8 mouse cellular contexts compared by ENCODE assay signal in the genomic region with DNA sequence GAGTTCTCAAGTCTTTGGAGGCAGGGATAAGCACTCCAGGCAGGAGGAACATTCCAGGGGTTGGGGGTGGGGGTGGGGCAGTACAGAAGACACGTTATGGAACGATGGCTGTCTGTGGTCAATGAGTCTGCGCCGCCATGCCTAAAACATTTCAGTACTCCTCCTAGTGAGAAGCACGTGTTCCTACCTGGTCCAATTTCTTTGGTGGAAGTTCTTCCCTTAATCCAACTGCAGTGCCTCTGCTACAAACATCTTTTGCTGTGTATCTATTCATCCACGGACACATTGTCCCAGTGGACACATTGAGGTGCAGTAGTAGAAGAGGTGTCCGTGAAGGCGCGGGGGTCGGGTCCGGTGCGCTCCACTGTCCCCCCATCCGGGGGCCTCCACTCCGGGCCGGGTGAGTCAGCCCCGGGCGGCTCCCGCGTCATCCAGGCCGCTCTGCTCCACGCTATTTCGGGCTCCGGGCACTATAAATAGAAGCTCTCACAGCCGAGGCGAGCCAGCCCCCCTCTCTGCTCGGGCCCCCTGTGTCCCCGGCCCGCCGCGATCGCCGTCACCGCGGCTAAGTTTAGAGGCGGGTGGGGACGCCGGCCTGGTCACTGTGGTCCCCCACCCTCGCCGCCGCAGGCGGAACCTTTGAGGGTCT. TPM values are rescaled to one million over a fixed set of nuclear protein-coding genes. Genes with fewer than 3 reads are reported as not detected.
DNase-seq lines count a peak whose midpoint lies in the region; ATAC-seq and TF ChIP-seq lines count a peak whose summit lies in the region.

No protein-coding gene starts in this region.

- no peak overlapping the region for H3K27ac ChIP-seq in cerebellum, adult 2 months (ENCODE audit: insufficient read depth, low read length)
- no peak overlapping the region for H3K27ac ChIP-seq in ES-Bruce4 (ENCODE audit: insufficient read depth, low read length)
- no peak overlapping the region for H3K27ac ChIP-seq in forebrain, embryonic 13.5 days
- H3K27ac ChIP-seq in liver, embryonic 16.5 days (ENCODE audit: low read length), result no peak overlapping the region

- H3K9ac ChIP-seq in ES-Bruce4 (ENCODE audit: low read depth, poor library complexity, severe bottlenecking), result peak overlapping the region; percentile 63
- H3K9ac ChIP-seq in forebrain, embryonic 13.5 days, result peak overlapping the region; percentile 72
- no peak overlapping the region for H3K9ac ChIP-seq in liver, embryonic 16.5 days (ENCODE audit: low read depth, low read length)

- no peaks in the 10 kb centered on the region for H3K9me3 ChIP-seq in ES-Bruce4 (replicated peaks; ENCODE audit: control insufficient read depth, insufficient read depth, low read length, poor library complexity, severe bottlenecking)
- H3K9me3 ChIP-seq in forebrain, embryonic 13.5 days (replicated peaks), result no peaks in the 10 kb centered on the region
- no peaks in the 10 kb centered on the region for H3K9me3 ChIP-seq in liver, embryonic 16.5 days (replicated peaks; ENCODE audit: control insufficient read depth, low read length)

- no peak for TF ChIP-seq EP300 in ES-Bruce4 (IDR thresholded peaks at IDR 0.05; ENCODE audit: insufficient read depth, low read depth, low read length)

- ATAC-seq in cerebellum, adult (ENCODE audit: insufficient number of reproducible peaks, low FRiP score, low TSS enrichment), result no peak
- 0 out of 2 replicates have a peak, but pooled peaks have one; percentile 11 for ATAC-seq in forebrain, embryonic 13.5 days
- no peak for ATAC-seq in liver, embryonic 16.5 days (ENCODE audit: low read depth)

- peak; percentile 75 to 84 for DNase-seq in cerebellum, adult 2 months
- DNase-seq in heart, postnatal 4 days, result peak; percentile 84
- DNase-seq in right cerebral cortex, postnatal 4 days, result peak; percentile 42
- DNase-seq in frontal cortex, postnatal 25 days (ENCODE audit: low spot score in 2 of 2), result no peak

- WGBS in cerebellum, adult 2 months, result under 1% methylated on average over 41 of the region's 41 CpGs
- WGBS in forebrain, embryonic 13.5 days, result under 1% methylated on average over 41 of the region's 41 CpGs
- 2% methylated on average over 41 of the region's 41 CpGs for WGBS in liver, embryonic 16.5 days (ENCODE audit: insufficient replicate concordance)

- no peak for TF ChIP-seq CTCF in cerebellum, adult 2 months (IDR thresholded peaks at IDR 0.05; ENCODE audit: borderline replicate concordance, insufficient read depth, low read depth, low read length)
- no peak for TF ChIP-seq CTCF in ES-Bruce4 (IDR thresholded peaks at IDR 0.05; ENCODE audit: low read depth, low read length)

- H3K4me1 ChIP-seq in cerebellum, adult 2 months (ENCODE audit: control insufficient read depth, insufficient read depth, low read length), result peaks cover 4% of the 10 kb centered on the region; the same call in 1 of the 2 replicates
- H3K4me1 ChIP-seq in ES-Bruce4 (ENCODE audit: control insufficient read depth, insufficient read depth, low read length), result no peaks in the 10 kb centered on the region
- peaks cover 36% of the 10 kb centered on the region for H3K4me1 ChIP-seq in forebrain, embryonic 13.5 days
- H3K4me1 ChIP-seq in liver, embryonic 16.5 days (ENCODE audit: control insufficient read depth, low read depth, low read length), result peaks cover 23% of the 10 kb centered on the region

- H3K4me2 ChIP-seq in forebrain, embryonic 13.5 days, result peak overlapping the region; percentile 93
- H3K4me2 ChIP-seq in liver, embryonic 16.5 days (ENCODE audit: low read depth, low read length), result peak overlapping the region; percentile 19; the same call in 1 of the 2 replicates

- H3K27me3 ChIP-seq in cerebellum, adult 2 months (ENCODE audit: control insufficient read depth, insufficient read depth, low read length), result no peaks in the 10 kb centered on the region
- no peaks in the 10 kb centered on the region for H3K27me3 ChIP-seq in ES-Bruce4 (ENCODE audit: control insufficient read depth, insufficient read depth, low read length, poor library complexity, severe bottlenecking)
- peaks cover 14% of the 10 kb centered on the region for H3K27me3 ChIP-seq in forebrain, embryonic 13.5 days
- peaks cover 24% of the 10 kb centered on the region for H3K27me3 ChIP-seq in liver, embryonic 16.5 days (ENCODE audit: control insufficient read depth, insufficient read depth, low read depth, low read length)

- peak overlapping the region; percentile 61 for H3K4me3 ChIP-seq in cerebellum, adult 2 months (replicated peaks; ENCODE audit: insufficient read depth, low read depth, low read length)
- peak overlapping the region; percentile 67 for H3K4me3 ChIP-seq in ES-Bruce4 (ENCODE audit: low read depth, low read length)
- H3K4me3 ChIP-seq in forebrain, embryonic 13.5 days, result peak overlapping the region; percentile 47
- H3K4me3 ChIP-seq in liver, embryonic 16.5 days (ENCODE audit: low read depth, low read length), result peak overlapping the region; percentile 35

- no peak for TF ChIP-seq POLR2A in cerebellum, adult 2 months (IDR thresholded peaks at IDR 0.05; ENCODE audit: borderline replicate concordance, insufficient read depth, low read length)
- no peak for TF ChIP-seq POLR2A in ES-Bruce4 (IDR thresholded peaks at IDR 0.05; ENCODE audit: insufficient read depth, low read length)

- no peaks in the 10 kb centered on the region for H3K36me3 ChIP-seq in ES-Bruce4 (ENCODE audit: control insufficient read depth, insufficient read depth, low read length, poor library complexity, severe bottlenecking)
- H3K36me3 ChIP-seq in forebrain, embryonic 13.5 days (ENCODE audit: poor library complexity, severe bottlenecking), result no peaks in the 10 kb centered on the region
- H3K36me3 ChIP-seq in liver, embryonic 16.5 days (ENCODE audit: control insufficient read depth, insufficient read depth), result no peaks in the 10 kb centered on the region

RNA-seq across cellular contexts. Expression of gene Ercc1, which starts 2.7 kb away (rescaled TPM):
- polyA plus RNA-seq in cerebellum, adult 2 months (2012; rRNA removed), result 52.2 and 53.9 TPM in 2 replicates
- 38.1 and 43.7 TPM in 2 replicates for polyA plus RNA-seq in ES-Bruce4 (2011; ENCODE audit: insufficient read depth, insufficient read length, low read depth, missing spikeins)
- 88.0 and 96.4 TPM in 2 replicates for polyA plus RNA-seq in forebrain, embryonic 13.5 days (2015; fragmentation: Nextera tagmentation; extraction: Ambion mirVana)
- 10 to 100 TPM; 42.4 to 43.5 TPM for total RNA-seq in heart, postnatal 4 days (2021)
- 11.4 and 14.5 TPM in 2 replicates for polyA plus RNA-seq in liver, embryonic 16.5 days (2015; fragmentation: Nextera tagmentation; extraction: Ambion mirVana)

RNA-seq across cellular contexts. Expression of gene Cd3eap, which starts 17.4 kb away (rescaled TPM):
- 12.6 and 12.7 TPM in 2 replicates for polyA plus RNA-seq in cerebellum, adult 2 months (2012; rRNA removed)
- 14.6 and 16.8 TPM in 2 replicates for polyA plus RNA-seq in ES-Bruce4 (2011; ENCODE audit: insufficient read depth, insufficient read length, low read depth, missing spikeins)
- 21.4 and 23.2 TPM in 2 replicates for polyA plus RNA-seq in forebrain, embryonic 13.5 days (2015; fragmentation: Nextera tagmentation; extraction: Ambion mirVana)
- 1 to 10 TPM; 9.0 to 9.5 TPM for total RNA-seq in heart, postnatal 4 days (2021)
- 6.8 TPM in 2 replicates for polyA plus RNA-seq in liver, embryonic 16.5 days (2015; fragmentation: Nextera tagmentation; extraction: Ambion mirVana)

RNA-seq across cellular contexts. Expression of gene Ppp1r13l, which starts 17.7 kb away (rescaled TPM):
- polyA plus RNA-seq in cerebellum, adult 2 months (2012; rRNA removed), result 4.1 and 4.8 TPM in 2 replicates
- 21.9 and 25.5 TPM in 2 replicates for polyA plus RNA-seq in ES-Bruce4 (2011; ENCODE audit: insufficient read depth, insufficient read length, low read depth, missing spikeins)
- 3.6 and 4.1 TPM in 2 replicates for polyA plus RNA-seq in forebrain, embryonic 13.5 days (2015; fragmentation: Nextera tagmentation; extraction: Ambion mirVana)
- 10 to 100 TPM; 39.0 to 47.2 TPM for total RNA-seq in heart, postnatal 4 days (2021)
- polyA plus RNA-seq in liver, embryonic 16.5 days (2015; fragmentation: Nextera tagmentation; extraction: Ambion mirVana), result 0.57 and 0.85 TPM in 2 replicates

RNA-seq across cellular contexts. Expression of gene Fosb, which starts 32.0 kb away (rescaled TPM):
- polyA plus RNA-seq in cerebellum, adult 2 months (2012; rRNA removed), result 0.67 and 0.71 TPM in 2 replicates
- polyA plus RNA-seq in ES-Bruce4 (2011; ENCODE audit: insufficient read depth, insufficient read length, low read depth, missing spikeins), result 0.68 and 1.1 TPM in 2 replicates
- 0.06 TPM in 1 of 2 replicates, not detected in the other for polyA plus RNA-seq in forebrain, embryonic 13.5 days (2015; fragmentation: Nextera tagmentation; extraction: Ambion mirVana)
- under 1 TPM; 0.52 to 0.86 TPM for total RNA-seq in heart, postnatal 4 days (2021)
- polyA plus RNA-seq in liver, embryonic 16.5 days (2015; fragmentation: Nextera tagmentation; extraction: Ambion mirVana), result not detected in 2 replicates

RNA-seq across cellular contexts. Expression of gene Ercc2, which starts 39.9 kb away (rescaled TPM):
- polyA plus RNA-seq in cerebellum, adult 2 months (2012; rRNA removed), result 45.0 and 46.3 TPM in 2 replicates
- 22.6 and 28.5 TPM in 2 replicates for polyA plus RNA-seq in ES-Bruce4 (2011; ENCODE audit: insufficient read depth, insufficient read length, low read depth, missing spikeins)
- 20.4 and 24.9 TPM in 2 replicates for polyA plus RNA-seq in forebrain, embryonic 13.5 days (2015; fragmentation: Nextera tagmentation; extraction: Ambion mirVana)
- total RNA-seq in heart, postnatal 4 days (2021), result 10 to 100 TPM; 13.8 to 18.6 TPM
- 5.9 and 6.2 TPM in 2 replicates for polyA plus RNA-seq in liver, embryonic 16.5 days (2015; fragmentation: Nextera tagmentation; extraction: Ambion mirVana)

Comparison
In these comparisons a context has a peak if more than half of its experiments do, and no peak if none do; other contexts are left out.
1. DNase-seq: peak in cerebellum, adult 2 months (2 of 2), heart, postnatal 4 days (single experiment) and right cerebral cortex, postnatal 4 days (single experiment); none in frontal cortex, postnatal 25 days (0 of 2).
2. Peak in every context shown above with its lines, with median percentiles within 50 percentile points of each other: H3K4me3 ChIP-seq.